Mouse (Mus musculus) gastrocnemius, postnatal 25 days (tissue): ENCODE data around the gene Pard3b. TPM values are rescaled to one million over a fixed set of nuclear protein-coding genes. Genes with fewer than 3 reads are reported as not detected.

ENCODE experiments used
- DNase-seq: peaks from one replicate; pipeline ENCODE4 v3.0.0; 2022
- total RNA-seq, 2 experiments: library from RNA; stranded (reverse); gene quantifications; 1 replicate in 1 of 2; 2 replicates in 1 of 2; pipeline ENCODE4 v1.2.3; 2021

Pard3b gene
- total RNA-seq, 2 experiments from 2014 or later, result 5.6 to 7.0 TPM

- DNase-seq, result no peak
Observed at GRCm38 (mm10) chr1:62244191-62244984, 605.8 kb downstream of the Pard3b start.

GRCm38 (mm10) chr1:62252432-62252831, 613.8 kb downstream of the Pard3b start:
- no peak for DNase-seq

- no peak for DNase-seq
Observed at GRCm38 (mm10) chr1:62254316-62254715, 615.7 kb downstream of the Pard3b start.

- no peak for DNase-seq
Observed at GRCm38 (mm10) chr1:62254888-62255287, 616.3 kb downstream of the Pard3b start.

GRCm38 (mm10) chr1:62276466-62276865, 637.8 kb downstream of the Pard3b start:
- DNase-seq, result no peak

GRCm38 (mm10) chr1:62278586-62278985, 640.0 kb downstream of the Pard3b start:
- DNase-seq, result no peak

GRCm38 (mm10) chr1:62280586-62280985, 642.0 kb downstream of the Pard3b start:
- DNase-seq, result no peak

GRCm38 (mm10) chr1:62282835-62283234, 644.2 kb downstream of the Pard3b start:
- DNase-seq, result no peak

- no peak for DNase-seq
Observed at GRCm38 (mm10) chr1:62283624-62284023, 645.0 kb downstream of the Pard3b start.

- no peak for DNase-seq
Observed at GRCm38 (mm10) chr1:62309376-62309775, 670.8 kb downstream of the Pard3b start.

GRCm38 (mm10) chr1:62325237-62325636, 686.6 kb downstream of the Pard3b start:
- DNase-seq, result no peak

- no peak for DNase-seq
Observed at GRCm38 (mm10) chr1:62327743-62328142, 689.1 kb downstream of the Pard3b start.

GRCm38 (mm10) chr1:62328808-62329207, 690.2 kb downstream of the Pard3b start:
- no peak for DNase-seq

GRCm38 (mm10) chr1:62333016-62333415, 694.4 kb downstream of the Pard3b start:
- DNase-seq, result no peak

- DNase-seq, result no peak
Observed at GRCm38 (mm10) chr1:62334196-62334595, 695.6 kb downstream of the Pard3b start.

- no peak for DNase-seq
Observed at GRCm38 (mm10) chr1:62340261-62340660, 701.6 kb downstream of the Pard3b start.

GRCm38 (mm10) chr1:62344286-62344685, 705.7 kb downstream of the Pard3b start:
- no peak for DNase-seq

- DNase-seq, result no peak
Observed at GRCm38 (mm10) chr1:62348371-62348770, 709.7 kb downstream of the Pard3b start.

- no peak for DNase-seq
Observed at GRCm38 (mm10) chr1:62355496-62355895, 716.9 kb downstream of the Pard3b start.

GRCm38 (mm10) chr1:62374427-62375050, 735.9 kb downstream of the Pard3b start:
- DNase-seq, result no peak

- no peak for DNase-seq
Observed at GRCm38 (mm10) chr1:62378335-62378734, 739.7 kb downstream of the Pard3b start.

- no peak for DNase-seq
Observed at GRCm38 (mm10) chr1:62382807-62383514, 744.3 kb downstream of the Pard3b start.

GRCm38 (mm10) chr1:62384241-62384640, 745.6 kb downstream of the Pard3b start:
- DNase-seq, result no peak
